Mouse (Mus musculus): Measurements from ENCODE around the gene Zfp110. TPM values are rescaled to one million over a fixed set of nuclear protein-coding genes. Genes with fewer than 3 reads are reported as not detected.

Gene Zfp110
- polyA plus RNA-seq, 2 experiments: 4.4 to 8.5 TPM

DNA sequence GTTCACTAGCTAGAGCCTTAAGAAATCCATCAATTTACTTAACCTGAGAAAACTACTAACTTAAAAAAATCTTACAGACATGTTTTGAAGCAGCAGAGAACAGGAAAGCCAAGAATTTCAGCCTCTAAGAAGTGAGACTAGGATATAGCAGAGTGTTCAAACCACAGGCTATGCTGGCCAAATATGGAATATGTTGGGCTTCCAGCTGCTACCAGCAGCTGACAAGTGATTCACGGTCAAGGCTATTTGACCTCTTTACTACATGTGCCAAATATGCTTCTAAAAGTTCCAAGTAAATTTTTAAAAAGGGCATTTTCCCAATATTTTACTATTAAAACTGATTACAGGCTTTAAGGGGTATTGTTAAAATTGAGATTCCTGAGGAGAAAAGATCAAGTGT is 35.0 kb upstream of the Zfp110 start:
- 89% methylated on average over 1 of the region's 1 CpGs for WGBS (ENCODE audit: insufficient replicate concordance)
- TF ChIP-seq CTCF (IDR thresholded peaks at IDR 0.05; ENCODE audit: low read depth): no peak
- no peak for TF ChIP-seq EP300 (IDR thresholded peaks at IDR 0.05; ENCODE audit: low read depth)
- no peak overlapping the region for H3K4me3 ChIP-seq (ENCODE audit: insufficient read depth in 1 of 2, low read depth in 2 of 2, low read length in 2 of 2)

DNA sequence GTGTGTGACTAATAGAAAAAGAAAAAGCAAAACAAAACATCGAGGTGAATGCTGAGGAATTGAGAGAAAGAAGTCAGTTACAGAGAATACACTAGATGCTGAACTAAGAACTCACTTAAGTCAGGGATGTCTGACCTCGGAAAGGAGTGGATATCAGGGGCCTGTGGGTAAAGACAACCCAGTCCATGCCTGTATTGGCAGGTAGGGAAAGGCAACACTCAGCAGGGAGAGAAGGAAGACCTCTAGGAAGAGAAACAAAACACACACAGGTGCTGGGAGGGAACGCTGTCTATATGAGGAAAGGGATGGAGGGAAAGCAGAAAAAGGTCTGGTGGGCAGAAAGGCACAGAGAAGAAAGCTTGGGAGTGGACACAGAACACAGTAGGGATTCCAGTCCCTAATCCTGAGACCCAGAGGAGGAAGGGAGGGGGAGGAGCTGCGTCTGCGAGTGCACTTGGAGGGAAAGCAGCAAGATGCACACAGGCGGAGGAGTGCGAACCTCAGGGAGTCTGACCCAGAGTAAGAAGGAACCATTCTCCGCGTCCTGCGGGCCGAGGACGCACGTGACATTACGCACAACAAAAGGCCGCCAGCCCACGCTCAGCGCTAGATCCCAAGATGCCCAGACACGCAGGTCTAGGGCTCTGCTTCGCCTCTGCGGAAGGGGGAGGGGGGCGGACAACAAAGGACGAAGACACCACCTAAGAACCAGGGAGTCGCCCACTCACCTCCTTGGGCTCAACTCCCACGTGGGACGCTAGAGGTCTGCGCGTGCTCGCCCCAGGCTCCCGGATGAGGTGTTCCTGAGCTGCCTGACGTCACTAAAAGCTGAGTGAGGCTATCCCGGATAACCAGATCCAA is 31.5 kb upstream of the Zfp110 start, which contains the start of gene Zscan18:
Gene Zscan18, minus strand, starts transcription at position 770 of the 861 bp plus-strand sequence.
- peak; percentile 83 for ATAC-seq (ENCODE audit: insufficient read depth)
- 4% methylated on average over 28 of the region's 31 CpGs for WGBS (ENCODE audit: insufficient replicate concordance)

More for the DNA sequence above, 35.0 kb upstream of the Zfp110 start:
- Histone ChIP-seq H3K27me3 (ENCODE audit: control insufficient read depth, insufficient read depth, low read length) (no peaks in the 10 kb centered on the region), H3K4me1 (replicated peaks; ENCODE audit: control insufficient read depth in 2 of 2, insufficient read depth in 2 of 2, low read length in 1 of 2) (peaks cover 0 to 3% of the 10 kb centered on the region in 2 experiments; a peak in 2 of 4 replicates), H3K9me3 (ENCODE audit: control insufficient read depth, low read length) (no peaks in the 10 kb centered on the region), H3K9ac (replicated peaks) (no peak overlapping the region), H3K27ac (no peak overlapping the region), H3K36me3 (replicated peaks; ENCODE audit: control insufficient read depth, insufficient read depth, low read depth) (no peaks in the 10 kb centered on the region), H3K4me2 (ENCODE audit: low read depth) (no peak overlapping the region)
- ATAC-seq (ENCODE audit: insufficient read depth): no peak
- no peak for DNase-seq (ENCODE audit: low read depth in 3 of 3, low spot score in 3 of 3)

DNA sequence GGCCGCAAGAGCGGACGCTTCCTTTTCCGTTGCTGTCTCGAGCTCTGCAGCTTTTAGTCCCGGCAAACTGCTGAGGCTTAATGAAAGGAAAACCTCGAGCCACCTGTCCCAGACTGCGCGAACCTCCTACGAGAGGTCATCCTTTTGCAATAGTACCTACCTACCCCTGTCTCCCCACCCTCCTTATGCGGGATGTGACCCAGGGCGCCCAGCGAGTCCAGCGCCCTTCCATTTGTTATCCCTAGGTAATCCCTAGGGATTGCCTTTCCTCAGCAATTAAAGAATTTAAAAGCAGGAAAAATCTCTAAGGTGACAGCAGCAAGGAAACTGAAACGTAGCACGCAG is 30.9 kb upstream of the Zfp110 start:
- Histone ChIP-seq H3K4me1 (replicated peaks; ENCODE audit: control insufficient read depth in 2 of 2, insufficient read depth in 2 of 2, low read length in 1 of 2) (peaks cover 0 to 3% of the 10 kb centered on the region in 2 experiments; a peak in 2 of 4 replicates), H3K36me3 (replicated peaks; ENCODE audit: control insufficient read depth, insufficient read depth, low read depth) (no peaks in the 10 kb centered on the region), H3K27me3 (ENCODE audit: control insufficient read depth, insufficient read depth, low read length) (no peaks in the 10 kb centered on the region), H3K4me3 (ENCODE audit: insufficient read depth in 1 of 2, low read depth in 2 of 2, low read length in 2 of 2) (peak overlapping the region; percentile 30 to 49), H3K9ac (replicated peaks) (peak overlapping the region; percentile 40; the same call in 1 of the 2 replicates), H3K27ac (no peak overlapping the region), H3K4me2 (ENCODE audit: low read depth) (peak overlapping the region; percentile 78), H3K9me3 (ENCODE audit: control insufficient read depth, low read length) (no peaks in the 10 kb centered on the region)
- DNase-seq (ENCODE audit: low read depth in 3 of 3, low spot score in 3 of 3): no peak
- TF ChIP-seq CTCF (IDR thresholded peaks at IDR 0.05; ENCODE audit: low read depth) (no peak), EP300 (IDR thresholded peaks at IDR 0.05; ENCODE audit: low read depth) (no peak)
- 2% methylated on average over 16 of the region's 16 CpGs for WGBS (ENCODE audit: insufficient replicate concordance)
- ATAC-seq (ENCODE audit: insufficient read depth): peak; percentile 65

More for the DNA sequence above, 31.5 kb upstream of the Zfp110 start, which contains the start of gene Zscan18:
- no peak for TF ChIP-seq EP300 (IDR thresholded peaks at IDR 0.05; ENCODE audit: low read depth)
- no peak for TF ChIP-seq CTCF (IDR thresholded peaks at IDR 0.05; ENCODE audit: low read depth)
- Histone ChIP-seq H3K27ac (no peak within 1 kb of the TSS), H3K4me1 (replicated peaks; ENCODE audit: control insufficient read depth in 2 of 2, insufficient read depth in 2 of 2, low read length in 1 of 2) (peaks cover 0 to 3% of the 10 kb centered on the region in 2 experiments; a peak in 2 of 4 replicates), H3K4me2 (ENCODE audit: low read depth) (peak within 1 kb of the TSS; percentile 78), H3K9ac (replicated peaks) (peak within 1 kb of the TSS; percentile 40), H3K36me3 (replicated peaks; ENCODE audit: control insufficient read depth, insufficient read depth, low read depth) (no peaks in the 10 kb centered on the region), H3K27me3 (ENCODE audit: control insufficient read depth, insufficient read depth, low read length) (no peaks in the 10 kb centered on the region), H3K4me3 (ENCODE audit: insufficient read depth in 1 of 2, low read depth in 2 of 2, low read length in 2 of 2) (peak within 1 kb of the TSS; percentile 30 to 49), H3K9me3 (ENCODE audit: control insufficient read depth, low read length) (no peaks in the 10 kb centered on the region)
- DNase-seq (ENCODE audit: low read depth in 3 of 3, low spot score in 3 of 3): peak; percentile 30 to 42 (median 36)

DNA sequence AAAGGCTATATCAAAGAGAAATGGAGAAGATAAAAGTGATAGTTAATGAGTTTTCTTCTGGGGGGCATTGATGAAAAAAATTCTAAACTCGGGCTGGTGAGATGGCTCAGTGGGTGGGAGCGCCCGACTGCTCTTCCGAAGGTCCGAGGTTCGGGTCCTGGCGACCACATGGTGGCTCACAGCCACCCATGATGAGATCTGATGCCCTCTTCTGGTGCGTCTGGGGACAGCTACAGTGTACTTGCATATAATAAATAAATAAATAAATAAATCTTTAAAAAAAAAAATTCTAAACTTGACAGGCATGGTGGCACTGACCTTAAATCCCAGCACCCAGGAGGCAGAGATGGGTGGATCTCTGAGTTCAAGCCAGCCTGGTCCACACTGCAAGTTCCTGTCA is 19.0 kb upstream of the Zfp110 start:
- Histone ChIP-seq H3K4me2 (ENCODE audit: low read depth) (no peak overlapping the region), H3K9me3 (ENCODE audit: control insufficient read depth, low read length) (peaks cover 3% of the 10 kb centered on the region), H3K27me3 (ENCODE audit: control insufficient read depth, insufficient read depth, low read length) (no peaks in the 10 kb centered on the region), H3K9ac (replicated peaks) (no peak overlapping the region), H3K27ac (no peak overlapping the region), H3K4me1 (replicated peaks; ENCODE audit: control insufficient read depth in 2 of 2, insufficient read depth in 2 of 2, low read length in 1 of 2) (peaks cover 4 to 6% of the 10 kb centered on the region in 2 experiments), H3K36me3 (replicated peaks; ENCODE audit: control insufficient read depth, insufficient read depth, low read depth) (peaks cover 8% of the 10 kb centered on the region), H3K4me3 (ENCODE audit: insufficient read depth in 1 of 2, low read depth in 2 of 2, low read length in 2 of 2) (no peak overlapping the region)
- 76% methylated on average over 8 of the region's 8 CpGs for WGBS (ENCODE audit: insufficient replicate concordance)
- ATAC-seq (ENCODE audit: insufficient read depth): no peak
- no peak for DNase-seq (ENCODE audit: low read depth in 3 of 3, low spot score in 3 of 3)
- no peak for TF ChIP-seq CTCF (IDR thresholded peaks at IDR 0.05; ENCODE audit: low read depth)
- TF ChIP-seq EP300 (IDR thresholded peaks at IDR 0.05; ENCODE audit: low read depth): no peak

Data from liver, embryonic 14.5 days (tissue).